Mouse (Mus musculus): ENCODE measurements at regions not wholly inside any gene's neighbourhood (a gene's known extent, or its start where the extent isn't known, plus 50 kb on each side); places are given as distances from the start of the nearest gene placed in this dataset.

DNA sequence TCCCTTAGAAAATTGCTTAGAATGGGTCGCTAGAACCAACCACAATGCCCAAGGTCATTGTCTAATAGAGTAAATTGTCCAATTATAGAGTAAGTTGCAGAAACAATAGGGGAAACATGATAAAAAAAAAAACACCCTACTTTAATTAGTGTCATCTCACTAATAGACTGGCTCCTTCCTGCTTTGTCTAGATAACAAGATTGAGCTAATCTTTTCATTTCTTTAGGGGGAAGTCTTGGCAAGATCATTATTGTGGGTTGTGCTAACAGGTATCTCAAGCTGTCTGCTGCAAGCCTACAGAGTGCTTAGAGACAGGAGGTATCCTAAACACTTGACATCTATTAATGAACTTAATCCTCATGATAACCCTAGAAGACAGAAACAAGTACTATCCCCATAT lies 615.9 kb downstream of the Gbe1 start:
- no peak for TF ChIP-seq POLR2A (IDR thresholded peaks at IDR 0.05; ENCODE audit: extremely low read depth, insufficient read depth, low read length)
- TF ChIP-seq CTCF (IDR thresholded peaks at IDR 0.05; ENCODE audit: low read depth, low read length) = no peak

All from liver, adult 2 months (tissue).